Mouse (Mus musculus) stomach, embryonic 15.5 days (tissue): ENCODE data around the gene Epha6. TPM values are rescaled to one million over a fixed set of nuclear protein-coding genes. Genes with fewer than 3 reads are reported as not detected.

Experiments used
- ATAC-seq: fragments of 200-750 bp; cut with Nextera tagmentation; 2 replicates; pipeline ENCODE4 v1.8.0; 2017; ENCODE audit warnings: low read depth, moderate number of reproducible peaks, moderate TSS enrichment; ENCODE audit not compliant: insufficient read depth, low FRiP score
- H3K27ac ChIP-seq: fragments of 300-500 bp; sonication (generic); 2 replicates; pipeline ENCODE4 v1.5.1; 2015; ENCODE audit warnings: mild to moderate bottlenecking, inconsistent platforms
- H3K27me3 ChIP-seq: fragments of 300-500 bp; sonication (generic); replicated peaks from 2 replicates; pipeline ENCODE4 v1.6.1; 2015; ENCODE audit warnings: inconsistent platforms
- H3K36me3 ChIP-seq: fragments of 300-500 bp; sonication (generic); 2 replicates; pipeline ENCODE4 v1.6.1; 2015; ENCODE audit warnings: inconsistent platforms
- H3K4me1 ChIP-seq: fragments of 300-500 bp; sonication (generic); 2 replicates; pipeline ENCODE4 v1.6.1; 2015; ENCODE audit warnings: inconsistent platforms
- H3K4me2 ChIP-seq: fragments of 300-500 bp; sonication (generic); 2 replicates; pipeline ENCODE4 v1.6.1; 2015; ENCODE audit warnings: mild to moderate bottlenecking, inconsistent platforms
- H3K4me3 ChIP-seq: fragments of 300-500 bp; sonication (generic); replicated peaks from 2 replicates; pipeline ENCODE4 v1.5.1; 2015; ENCODE audit warnings: inconsistent platforms
- H3K9ac ChIP-seq: fragments of 300-500 bp; sonication (generic); 2 replicates; pipeline ENCODE4 v1.6.1; 2015; ENCODE audit warnings: inconsistent platforms
- H3K9me3 ChIP-seq: fragments of 300-500 bp; sonication (generic); 2 replicates; pipeline ENCODE4 v1.6.1; 2016; ENCODE audit warnings: inconsistent platforms
- WGBS: fragments of 180-500 bp; shearing (Covaris S2); methylation state at CpG from one replicate; pipeline ENCODE4 v1.1.7; 2015; 5-methylcytosine and 5-hydroxymethylcytosine counted together
- polyA plus RNA-seq: library from polyadenylated mRNA; unstranded; fragments of >200 nt; fragmentation: Nextera tagmentation; extraction: Ambion mirVana; gene quantifications from 2 replicates; pipeline ENCODE4 v1.2.1, GENCODE M21; 2015

Gene Epha6
- polyA plus RNA-seq, 1 experiment from 2014 or later: 0.32 TPM

DNA sequence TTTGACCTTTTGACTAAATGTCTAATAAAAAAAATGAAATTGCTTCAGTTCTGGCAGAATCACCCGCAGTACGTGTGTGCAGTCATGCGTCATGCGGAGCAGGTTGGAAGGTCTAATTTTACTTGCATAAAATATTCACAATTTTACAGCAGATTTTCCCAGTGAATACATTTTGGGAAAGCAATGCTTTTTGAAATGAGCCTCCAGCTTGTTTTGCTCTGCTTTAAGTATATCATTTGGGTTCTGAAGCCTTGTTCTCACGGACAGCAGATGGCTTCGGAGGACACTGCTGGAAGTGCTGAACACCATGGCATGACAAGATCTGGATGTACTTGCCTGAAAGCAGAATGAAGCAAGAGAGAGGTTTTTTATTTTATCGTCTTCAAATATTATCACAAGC, 912.1 kb downstream of the Epha6 start:
- H3K4me1 ChIP-seq: no peaks in the 10 kb centered on the region
- H3K9me3 ChIP-seq: no peaks in the 10 kb centered on the region
- no peak overlapping the region for H3K27ac ChIP-seq
- H3K36me3 ChIP-seq: no peaks in the 10 kb centered on the region
- H3K27me3 ChIP-seq: no peaks in the 10 kb centered on the region
- no peak for ATAC-seq
- no peak overlapping the region for H3K9ac ChIP-seq
- WGBS: 89% methylated on average over 7 of the region's 7 CpGs
- no peak overlapping the region for H3K4me2 ChIP-seq
- no peak overlapping the region for H3K4me3 ChIP-seq

- Histone ChIP-seq H3K9ac (no peak overlapping the region), H3K27me3 (no peaks in the 10 kb centered on the region), H3K9me3 (no peaks in the 10 kb centered on the region), H3K4me1 (no peaks in the 10 kb centered on the region), H3K4me2 (no peak overlapping the region), H3K4me3 (no peak overlapping the region), H3K36me3 (no peaks in the 10 kb centered on the region), H3K27ac (no peak overlapping the region)
- 85% methylated on average over 5 of the region's 5 CpGs for WGBS
- no peak for ATAC-seq
Measured at GRCm38 (mm10) chr16:59689120-59689519, 916.2 kb downstream of the Epha6 start.

GRCm38 (mm10) chr16:59685135-59685534, 920.2 kb downstream of the Epha6 start:
- Histone ChIP-seq H3K9ac (no peak overlapping the region), H3K27ac (no peak overlapping the region), H3K36me3 (no peaks in the 10 kb centered on the region), H3K27me3 (no peaks in the 10 kb centered on the region), H3K4me1 (no peaks in the 10 kb centered on the region), H3K4me3 (no peak overlapping the region), H3K9me3 (no peaks in the 10 kb centered on the region), H3K4me2 (no peak overlapping the region)
- WGBS: 73% methylated on average over 5 of the region's 5 CpGs
- ATAC-seq: no peak

- Histone ChIP-seq H3K9ac (no peak overlapping the region), H3K9me3 (no peaks in the 10 kb centered on the region), H3K4me1 (no peaks in the 10 kb centered on the region), H3K4me3 (no peak overlapping the region), H3K27ac (no peak overlapping the region), H3K4me2 (no peak overlapping the region), H3K36me3 (no peaks in the 10 kb centered on the region), H3K27me3 (no peaks in the 10 kb centered on the region)
- WGBS: 7% methylated on average over 8 of the region's 8 CpGs
- peak; percentile 56; the same call in 1 of the 2 replicates for ATAC-seq
Measured at GRCm38 (mm10) chr16:59683434-59683833, 921.9 kb downstream of the Epha6 start.

- Histone ChIP-seq H3K4me3 (no peak overlapping the region), H3K27me3 (no peaks in the 10 kb centered on the region), H3K27ac (no peak overlapping the region), H3K36me3 (no peaks in the 10 kb centered on the region), H3K9me3 (no peaks in the 10 kb centered on the region), H3K9ac (no peak overlapping the region), H3K4me1 (no peaks in the 10 kb centered on the region), H3K4me2 (no peak overlapping the region)
- WGBS: 71% methylated on average over 8 of the region's 8 CpGs
- ATAC-seq: peak; percentile 58; the same call in 1 of the 2 replicates
Measured at GRCm38 (mm10) chr16:59682216-59682891, 923.0 kb downstream of the Epha6 start.

DNA sequence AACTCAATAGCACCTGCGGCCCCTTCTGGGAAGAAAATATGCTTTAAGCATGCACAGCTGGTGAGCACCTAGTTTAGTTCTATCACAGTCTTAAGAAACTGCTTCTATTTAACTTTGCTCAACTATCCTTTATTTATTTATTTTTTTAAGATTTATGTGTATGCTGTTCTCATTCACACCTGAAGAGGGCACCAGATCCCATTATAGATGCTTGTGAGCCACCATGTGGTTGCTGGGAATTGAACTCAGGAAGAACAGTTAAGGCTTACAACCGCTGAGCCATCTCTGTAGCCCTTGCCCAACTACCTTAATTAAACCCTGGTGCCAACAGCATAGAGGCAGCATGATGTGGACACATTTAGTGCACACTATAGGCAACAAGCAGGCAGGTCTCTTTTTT, 938.4 kb downstream of the Epha6 start:
- H3K4me3 ChIP-seq: no peak overlapping the region
- no peaks in the 10 kb centered on the region for H3K36me3 ChIP-seq
- WGBS: 77% methylated on average over 2 of the region's 2 CpGs
- H3K4me1 ChIP-seq: no peaks in the 10 kb centered on the region
- H3K27me3 ChIP-seq: no peaks in the 10 kb centered on the region
- no peaks in the 10 kb centered on the region for H3K9me3 ChIP-seq
- no peak overlapping the region for H3K4me2 ChIP-seq
- H3K9ac ChIP-seq: no peak overlapping the region
- ATAC-seq: no peak
- H3K27ac ChIP-seq: no peak overlapping the region

GRCm38 (mm10) chr16:59643766-59644165, 961.6 kb downstream of the Epha6 start:
- Histone ChIP-seq H3K27ac (no peak overlapping the region), H3K9ac (no peak overlapping the region), H3K36me3 (no peaks in the 10 kb centered on the region), H3K9me3 (no peaks in the 10 kb centered on the region), H3K4me2 (no peak overlapping the region), H3K4me1 (peaks cover under 1% of the 10 kb centered on the region; the same call in 1 of the 2 replicates), H3K4me3 (no peak overlapping the region), H3K27me3 (no peaks in the 10 kb centered on the region)
- WGBS: 65% methylated on average over 2 of the region's 2 CpGs
- ATAC-seq: no peak

DNA sequence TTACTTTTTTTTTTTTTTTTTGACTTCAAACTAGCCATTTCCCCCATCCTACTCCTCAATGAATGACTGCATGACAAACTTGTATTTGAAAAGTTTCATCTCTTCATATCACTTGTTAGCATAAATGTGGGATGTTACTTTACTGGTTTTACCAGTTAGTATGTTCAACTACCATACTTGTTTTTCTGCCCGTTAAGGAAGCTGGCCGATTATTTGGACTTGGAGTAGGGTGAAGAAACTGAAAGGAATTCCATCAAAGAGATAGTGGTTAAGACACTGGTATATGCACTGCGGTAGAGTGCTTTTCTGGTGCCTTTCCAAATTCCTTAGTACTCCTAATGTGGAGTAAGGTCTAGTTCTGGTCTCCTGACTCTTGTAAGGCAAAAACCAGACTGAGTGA, 965.3 kb downstream of the Epha6 start:
- no peak for ATAC-seq
- H3K27ac ChIP-seq: no peak overlapping the region
- peaks cover 5% of the 10 kb centered on the region; the same call in 1 of the 2 replicates for H3K4me1 ChIP-seq
- no peak overlapping the region for H3K9ac ChIP-seq
- H3K4me2 ChIP-seq: no peak overlapping the region; the same call in 1 of the 2 replicates
- H3K36me3 ChIP-seq: no peaks in the 10 kb centered on the region
- no peak overlapping the region for H3K4me3 ChIP-seq
- H3K9me3 ChIP-seq: no peaks in the 10 kb centered on the region
- 82% methylated on average over 3 of the region's 3 CpGs for WGBS
- no peaks in the 10 kb centered on the region for H3K27me3 ChIP-seq

GRCm38 (mm10) chr16:59639102-59639691, 966.1 kb downstream of the Epha6 start, which contains the start of gene Arl6:
Gene Arl6 (minus strand): TSS chr16:59639391.
- under 1% methylated on average over 46 of the region's 46 CpGs for WGBS
- peak within 1 kb of the TSS; percentile 48; the same call in 1 of the 2 replicates for H3K9ac ChIP-seq
- peak within 1 kb of the TSS; percentile 72 for H3K4me3 ChIP-seq
- H3K27ac ChIP-seq: peak within 1 kb of the TSS; percentile 100
- H3K4me2 ChIP-seq: peak within 1 kb of the TSS; percentile 82
- H3K9me3 ChIP-seq: no peaks in the 10 kb centered on the region
- ATAC-seq: peak; percentile 98
- no peaks in the 10 kb centered on the region for H3K36me3 ChIP-seq
- no peaks in the 10 kb centered on the region for H3K27me3 ChIP-seq
- peaks cover 5% of the 10 kb centered on the region; the same call in 1 of the 2 replicates for H3K4me1 ChIP-seq

DNA sequence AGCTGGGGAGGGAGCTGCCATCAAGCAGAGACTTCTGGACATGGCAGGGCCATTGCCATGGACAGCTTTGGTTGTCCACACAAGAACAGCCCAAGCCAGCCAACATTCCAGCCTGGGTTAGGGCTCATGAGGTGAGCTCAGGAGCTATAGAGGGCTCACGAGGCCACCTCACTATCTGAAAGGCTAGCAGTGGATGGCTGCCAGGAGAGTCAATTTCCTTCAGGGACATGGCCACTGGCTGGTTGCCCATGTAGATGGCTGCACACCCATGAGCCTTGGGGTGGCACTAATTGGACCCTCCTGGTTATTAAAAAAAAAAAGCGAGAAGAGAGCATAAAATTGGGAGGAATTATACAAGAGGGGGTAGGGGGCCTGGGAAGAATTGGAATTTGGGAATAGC, 970.7 kb downstream of the Epha6 start:
- Histone ChIP-seq H3K36me3 (no peaks in the 10 kb centered on the region), H3K4me3 (no peak overlapping the region), H3K4me1 (peaks cover 5% of the 10 kb centered on the region; the same call in 1 of the 2 replicates), H3K9me3 (no peaks in the 10 kb centered on the region), H3K27ac (no peak overlapping the region), H3K27me3 (no peaks in the 10 kb centered on the region), H3K4me2 (no peak overlapping the region), H3K9ac (no peak overlapping the region)
- WGBS: 88% methylated on average over 2 of the region's 2 CpGs
- ATAC-seq: no peak

DNA sequence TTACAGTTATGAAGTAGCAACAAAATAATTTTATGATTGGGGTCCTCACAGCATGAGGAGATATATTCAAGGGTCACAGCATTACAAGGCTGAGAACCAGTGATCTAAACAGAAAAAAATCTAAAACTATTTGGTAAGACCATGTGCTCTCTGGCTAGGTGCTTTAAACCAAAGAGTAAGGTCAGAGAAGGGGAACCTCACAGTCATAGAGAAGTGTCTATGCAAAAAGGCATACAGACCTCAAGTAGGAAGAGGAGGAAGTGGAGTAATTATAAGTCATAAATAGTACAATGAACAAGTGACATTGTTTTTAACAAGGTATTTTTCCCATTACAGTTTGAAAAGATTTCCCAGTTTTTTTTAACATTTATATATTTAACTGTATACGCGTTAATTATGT, 983.8 kb downstream of the Epha6 start:
- Histone ChIP-seq H3K9me3 (no peaks in the 10 kb centered on the region), H3K27ac (no peak overlapping the region), H3K4me1 (no peaks in the 10 kb centered on the region), H3K9ac (no peak overlapping the region), H3K27me3 (no peaks in the 10 kb centered on the region), H3K4me2 (no peak overlapping the region), H3K36me3 (no peaks in the 10 kb centered on the region), H3K4me3 (no peak overlapping the region)
- 93% methylated on average over 2 of the region's 2 CpGs for WGBS
- no peak for ATAC-seq

DNA sequence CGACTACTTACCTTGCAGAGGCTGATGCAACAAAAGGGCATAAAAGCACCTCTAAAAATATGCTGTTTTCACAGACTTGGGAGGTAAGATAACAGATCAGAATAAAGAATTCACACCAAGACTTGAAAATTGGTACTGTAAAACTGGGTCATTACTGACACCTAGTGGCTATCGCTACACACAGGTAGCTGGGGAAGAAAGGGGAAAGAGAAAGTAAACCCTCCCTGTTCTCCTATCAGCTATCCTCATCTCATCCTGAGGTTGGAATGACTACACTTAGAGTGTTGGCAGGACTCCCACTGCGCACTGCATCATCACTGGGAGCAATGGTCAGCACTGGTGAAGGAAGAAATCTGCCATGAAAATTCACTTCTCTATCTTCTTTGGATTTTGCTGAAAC, 988.2 kb downstream of the Epha6 start:
- ATAC-seq: no peak
- WGBS: 27% methylated on average over 3 of the region's 3 CpGs
- Histone ChIP-seq H3K36me3 (no peaks in the 10 kb centered on the region), H3K27me3 (no peaks in the 10 kb centered on the region), H3K4me1 (no peaks in the 10 kb centered on the region), H3K4me3 (no peak overlapping the region), H3K27ac (no peak overlapping the region), H3K9ac (no peak overlapping the region), H3K4me2 (no peak overlapping the region), H3K9me3 (no peaks in the 10 kb centered on the region)
